Mouse (Mus musculus): ENCODE results near the gene Catsper4. TPM values are rescaled to one million over a fixed set of nuclear protein-coding genes. Genes with fewer than 3 reads are reported as not detected.

Gene Catsper4
- polyA plus RNA-seq, 1 experiment: not detected

GRCm38 (mm10) chr4:134238686-134239085 is 11.5 kb upstream of the Catsper4 start:
- Histone ChIP-seq H3K4me3 (ENCODE audit: insufficient read depth, low read length) (no peak overlapping the region), H3K27ac (ENCODE audit: insufficient read depth, low read length) (no peak overlapping the region), H3K4me1 (ENCODE audit: control insufficient read depth, insufficient read depth, low read length) (peaks cover 3% of the 10 kb centered on the region; the same call in 1 of the 2 replicates)
- TF ChIP-seq CTCF (IDR thresholded peaks at IDR 0.05; ENCODE audit: extremely low read depth, insufficient read depth, low read length) (no peak), POLR2A (IDR thresholded peaks at IDR 0.05; ENCODE audit: extremely low read depth, insufficient read depth, low read length) (no peak)

- no peak within 1 kb of the TSS for H3K27ac ChIP-seq (ENCODE audit: insufficient read depth, low read length)
- TF ChIP-seq POLR2A (IDR thresholded peaks at IDR 0.05; ENCODE audit: extremely low read depth, insufficient read depth, low read length) (no peak), CTCF (IDR thresholded peaks at IDR 0.05; ENCODE audit: extremely low read depth, insufficient read depth, low read length) (no peak)
- no peak within 1 kb of the TSS for H3K4me3 ChIP-seq (ENCODE audit: insufficient read depth, low read length)
- H3K4me1 ChIP-seq (ENCODE audit: control insufficient read depth, insufficient read depth, low read length): peaks cover 3% of the 10 kb centered on the region; the same call in 1 of the 2 replicates
Measured at GRCm38 (mm10) chr4:134238279-134238651, 11.1 kb upstream of the Catsper4 start, which contains the start of gene Cnksr1. TSS of gene Cnksr1 (minus strand) at chr4:134238399.

- no peak for TF ChIP-seq CTCF (IDR thresholded peaks at IDR 0.05; ENCODE audit: extremely low read depth, insufficient read depth, low read length)
- no peak overlapping the region for H3K4me3 ChIP-seq (ENCODE audit: insufficient read depth, low read length)
- peaks cover 3% of the 10 kb centered on the region; the same call in 1 of the 2 replicates for H3K4me1 ChIP-seq (ENCODE audit: control insufficient read depth, insufficient read depth, low read length)
- H3K27ac ChIP-seq (ENCODE audit: insufficient read depth, low read length): no peak overlapping the region
Measured at GRCm38 (mm10) chr4:134237582-134238278, 10.5 kb upstream of the Catsper4 start.

GRCm38 (mm10) chr4:134234876-134235275 is 7.7 kb upstream of the Catsper4 start:
- TF ChIP-seq POLR2A (IDR thresholded peaks at IDR 0.05; ENCODE audit: extremely low read depth, insufficient read depth, low read length) (no peak), CTCF (IDR thresholded peaks at IDR 0.05; ENCODE audit: extremely low read depth, insufficient read depth, low read length) (no peak)
- no peak overlapping the region for H3K4me3 ChIP-seq (ENCODE audit: insufficient read depth, low read length)
- H3K27ac ChIP-seq (ENCODE audit: insufficient read depth, low read length): no peak overlapping the region
- H3K4me1 ChIP-seq (ENCODE audit: control insufficient read depth, insufficient read depth, low read length): peaks cover 3% of the 10 kb centered on the region; the same call in 1 of the 2 replicates

- Histone ChIP-seq H3K27ac (ENCODE audit: insufficient read depth, low read length) (no peak overlapping the region), H3K4me3 (ENCODE audit: insufficient read depth, low read length) (no peak overlapping the region), H3K4me1 (ENCODE audit: control insufficient read depth, insufficient read depth, low read length) (no peaks in the 10 kb centered on the region)
- TF ChIP-seq CTCF (IDR thresholded peaks at IDR 0.05; ENCODE audit: extremely low read depth, insufficient read depth, low read length): no peak
- no peak for TF ChIP-seq POLR2A (IDR thresholded peaks at IDR 0.05; ENCODE audit: extremely low read depth, insufficient read depth, low read length)
Measured at GRCm38 (mm10) chr4:134230431-134230830, 3.2 kb upstream of the Catsper4 start.

GRCm38 (mm10) chr4:134222793-134223600 is 4.2 kb downstream of the Catsper4 start:
- H3K4me1 ChIP-seq (ENCODE audit: control insufficient read depth, insufficient read depth, low read length): no peaks in the 10 kb centered on the region
- TF ChIP-seq CTCF (IDR thresholded peaks at IDR 0.05; ENCODE audit: extremely low read depth, insufficient read depth, low read length) (no peak), POLR2A (IDR thresholded peaks at IDR 0.05; ENCODE audit: extremely low read depth, insufficient read depth, low read length) (no peak)
- no peak overlapping the region for H3K27ac ChIP-seq (ENCODE audit: insufficient read depth, low read length)
- no peak overlapping the region for H3K4me3 ChIP-seq (ENCODE audit: insufficient read depth, low read length)

GRCm38 (mm10) chr4:134206488-134207053 is 20.6 kb downstream of the Catsper4 start:
- H3K4me3 ChIP-seq (ENCODE audit: insufficient read depth, low read length): no peak overlapping the region
- no peaks in the 10 kb centered on the region for H3K4me1 ChIP-seq (ENCODE audit: control insufficient read depth, insufficient read depth, low read length)
- no peak overlapping the region for H3K27ac ChIP-seq (ENCODE audit: insufficient read depth, low read length)
- TF ChIP-seq CTCF (IDR thresholded peaks at IDR 0.05; ENCODE audit: extremely low read depth, insufficient read depth, low read length) (no peak), POLR2A (IDR thresholded peaks at IDR 0.05; ENCODE audit: extremely low read depth, insufficient read depth, low read length) (no peak)

- TF ChIP-seq CTCF (IDR thresholded peaks at IDR 0.05; ENCODE audit: extremely low read depth, insufficient read depth, low read length): no peak
- no peak for TF ChIP-seq POLR2A (IDR thresholded peaks at IDR 0.05; ENCODE audit: extremely low read depth, insufficient read depth, low read length)
- no peak overlapping the region for H3K27ac ChIP-seq (ENCODE audit: insufficient read depth, low read length)
- no peaks in the 10 kb centered on the region for H3K4me1 ChIP-seq (ENCODE audit: control insufficient read depth, insufficient read depth, low read length)
- H3K4me3 ChIP-seq (ENCODE audit: insufficient read depth, low read length): no peak overlapping the region
Measured at GRCm38 (mm10) chr4:134203340-134203896, 23.8 kb downstream of the Catsper4 start.

- no peaks in the 10 kb centered on the region for H3K4me1 ChIP-seq (ENCODE audit: control insufficient read depth, insufficient read depth, low read length)
- no peak within 1 kb of the TSS for H3K4me3 ChIP-seq (ENCODE audit: insufficient read depth, low read length)
- no peak for TF ChIP-seq CTCF (IDR thresholded peaks at IDR 0.05; ENCODE audit: extremely low read depth, insufficient read depth, low read length)
- H3K27ac ChIP-seq (ENCODE audit: insufficient read depth, low read length): no peak within 1 kb of the TSS
Measured at GRCm38 (mm10) chr4:134202904-134203303, 24.3 kb downstream of the Catsper4 start, which contains the start of gene Gm7534. TSS of gene Gm7534 (minus strand) at chr4:134203004.

Measured in cortical plate, adult 2 months (tissue).